Mouse (Mus musculus) limb, embryonic 10.5 days (tissue): ENCODE data around the gene Ppp1r10. TPM values are rescaled to one million over a fixed set of nuclear protein-coding genes. Genes with fewer than 3 reads are reported as not detected.
"Not testable (repeated sequence)": the region's sequence is repeated elsewhere in the genome, so short reads cannot be mapped to it uniquely, and the experiment has no call there.

ENCODE experiments used
- DNase-seq: peaks from one replicate; pipeline ENCODE4 v3.0.0-alpha.2; 2017; ENCODE audit warnings: low spot score
- H3K27ac ChIP-seq: fragments of 300-500 bp; sonication (generic); 2 replicates; pipeline ENCODE4 v1.5.1; 2016; ENCODE audit warnings: mild to moderate bottlenecking
- H3K27me3 ChIP-seq: fragments of 300-500 bp; sonication (generic); 2 replicates; pipeline ENCODE4 v1.6.1; 2016; ENCODE audit warnings: low read depth, mild to moderate bottlenecking; ENCODE audit not compliant: poor library complexity, severe bottlenecking
- H3K36me3 ChIP-seq: fragments of 300-500 bp; sonication (generic); 2 replicates; pipeline ENCODE4 v1.6.1; 2016; ENCODE audit warnings: mild to moderate bottlenecking, moderate library complexity
- H3K4me1 ChIP-seq: fragments of 300-500 bp; sonication (generic); 2 replicates; pipeline ENCODE4 v1.6.1; 2016
- H3K4me3 ChIP-seq: fragments of 300-500 bp; sonication (generic); 2 replicates; pipeline ENCODE4 v1.5.1; 2016; ENCODE audit warnings: mild to moderate bottlenecking, moderate library complexity
- H3K9me3 ChIP-seq: fragments of 300-500 bp; sonication (generic); replicated peaks from 2 replicates; pipeline ENCODE4 v1.6.1; 2016; ENCODE audit warnings: mild to moderate bottlenecking
- WGBS: fragments of 180-500 bp; shearing (Covaris S2); methylation state at CpG from one replicate; pipeline ENCODE4 v1.1.7; 2016; 5-methylcytosine and 5-hydroxymethylcytosine counted together
- polyA plus RNA-seq: library from polyadenylated mRNA; unstranded; fragments of >200 nt; fragmentation: Nextera tagmentation; extraction: Ambion mirVana; gene quantifications from 2 replicates; pipeline ENCODE4 v1.2.1, GENCODE M21; 2016

Gene Ppp1r10
- polyA plus RNA-seq, 1 experiment from 2014 or later, result 63.4 TPM

DNA sequence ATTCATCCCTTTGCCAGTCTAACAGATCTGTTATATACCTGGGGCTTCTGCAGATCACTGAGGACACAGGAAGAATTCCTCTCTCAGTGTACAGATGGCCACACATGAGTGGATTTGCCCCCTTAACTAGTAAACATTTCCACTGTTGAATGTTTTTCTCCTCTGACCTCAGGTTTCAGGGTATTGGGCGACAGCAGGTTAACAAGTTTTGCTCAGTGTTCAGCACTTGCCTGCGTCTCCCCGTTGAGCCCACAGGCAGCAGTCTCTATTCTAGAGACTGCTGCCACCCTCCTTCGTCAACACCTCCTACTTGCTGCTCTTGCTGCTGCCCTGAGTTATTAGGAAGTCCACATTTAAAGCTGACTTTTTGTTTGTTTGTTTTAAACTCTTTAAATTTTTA lies 5.5 kb downstream of the Ppp1r10 start:
- 97% methylated on average over 4 of the region's 4 CpGs for WGBS
- H3K9me3 ChIP-seq, result no peaks in the 10 kb centered on the region
- no peaks in the 10 kb centered on the region for H3K27me3 ChIP-seq
- DNase-seq, result no peak
- peaks cover 17% of the 10 kb centered on the region for H3K4me1 ChIP-seq
- peaks cover 71% of the 10 kb centered on the region for H3K36me3 ChIP-seq
- no peak overlapping the region for H3K4me3 ChIP-seq
- no peak overlapping the region for H3K27ac ChIP-seq

DNA sequence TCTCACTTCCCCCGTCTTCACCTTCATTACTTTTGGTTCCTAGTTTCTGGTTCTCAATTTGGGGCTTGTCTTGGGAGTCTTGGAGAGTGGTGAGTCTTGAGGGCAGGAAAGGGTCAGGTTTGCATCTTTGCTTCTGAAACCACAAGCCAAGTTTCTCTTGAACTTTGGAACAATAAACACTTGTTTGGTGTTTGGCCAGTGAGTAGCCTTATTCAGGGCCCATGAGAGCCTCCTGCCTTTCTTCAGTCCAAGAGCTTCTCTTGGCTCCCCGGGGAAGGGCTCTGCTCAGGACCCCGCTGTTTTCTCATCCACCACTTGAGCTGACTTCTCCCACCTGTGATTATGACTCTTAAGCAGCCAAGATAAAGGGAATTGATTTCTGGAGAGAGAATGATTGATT lies 6.3 kb downstream of the Ppp1r10 start:
- no peak for DNase-seq
- H3K36me3 ChIP-seq, result peaks cover 73% of the 10 kb centered on the region
- no peaks in the 10 kb centered on the region for H3K27me3 ChIP-seq
- no peaks in the 10 kb centered on the region for H3K9me3 ChIP-seq
- no peak overlapping the region for H3K27ac ChIP-seq
- peaks cover 17% of the 10 kb centered on the region for H3K4me1 ChIP-seq
- WGBS, result 94% methylated on average over 3 of the region's 3 CpGs
- no peak overlapping the region for H3K4me3 ChIP-seq

DNA sequence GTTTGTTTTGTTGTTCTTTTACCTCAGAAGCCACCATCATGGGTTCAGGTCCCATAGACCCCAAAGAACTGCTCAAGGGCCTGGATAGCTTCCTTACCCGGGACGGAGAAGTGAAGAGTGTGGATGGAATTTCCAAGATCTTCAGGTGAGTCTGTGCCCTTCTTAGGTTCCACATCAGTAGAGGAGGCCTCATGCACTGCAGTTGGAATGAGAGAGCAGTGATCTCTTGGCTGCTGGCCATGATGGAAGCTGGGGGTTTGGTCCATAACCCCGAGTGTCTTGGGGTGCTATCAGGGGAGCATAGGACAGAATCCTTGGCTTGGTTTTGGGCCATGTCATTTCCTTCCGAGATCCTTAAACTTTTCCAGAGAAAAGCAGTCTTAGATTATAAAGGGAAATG lies 7.0 kb downstream of the Ppp1r10 start:
- Histone ChIP-seq H3K36me3 (peaks cover 76% of the 10 kb centered on the region), H3K27me3 (no peaks in the 10 kb centered on the region), H3K27ac (no peak overlapping the region), H3K4me3 (no peak overlapping the region), H3K4me1 (peaks cover 17% of the 10 kb centered on the region), H3K9me3 (no peaks in the 10 kb centered on the region)
- DNase-seq, result no peak
- WGBS, result 94% methylated on average over 4 of the region's 4 CpGs

GRCm38 (mm10) chr17:35927471-35927870 lies 11.2 kb downstream of the Ppp1r10 start:
- H3K4me1 ChIP-seq, result no peaks in the 10 kb centered on the region
- no peak for DNase-seq
- no peaks in the 10 kb centered on the region for H3K27me3 ChIP-seq
- 84% methylated on average over 1 of the region's 1 CpGs for WGBS
- peaks cover 96% of the 10 kb centered on the region for H3K36me3 ChIP-seq
- no peak overlapping the region for H3K4me3 ChIP-seq
- H3K27ac ChIP-seq, result no peak overlapping the region
- H3K9me3 ChIP-seq, result no peaks in the 10 kb centered on the region

GRCm38 (mm10) chr17:35929534-35929933 lies 13.3 kb downstream of the Ppp1r10 start:
- DNase-seq, result no peak

GRCm38 (mm10) chr17:35930627-35931026 lies 14.4 kb downstream of the Ppp1r10 start:
- 96% methylated on average over 12 of the region's 12 CpGs for WGBS
- Histone ChIP-seq H3K27ac (no peak overlapping the region), H3K36me3 (peaks cover 67% of the 10 kb centered on the region), H3K4me3 (no peak overlapping the region), H3K27me3 (no peaks in the 10 kb centered on the region), H3K4me1 (no peaks in the 10 kb centered on the region), H3K9me3 (no peaks in the 10 kb centered on the region)
- DNase-seq, result no peak

More at GRCm38 (mm10) chr17:35929534-35929933, 13.3 kb downstream of the Ppp1r10 start:
- H3K27me3 ChIP-seq, result no peaks in the 10 kb centered on the region
- no peak overlapping the region for H3K4me3 ChIP-seq
- H3K36me3 ChIP-seq, result peaks cover 78% of the 10 kb centered on the region
- no peaks in the 10 kb centered on the region for H3K4me1 ChIP-seq
- no peaks in the 10 kb centered on the region for H3K9me3 ChIP-seq
- 100% methylated on average over 2 of the region's 2 CpGs for WGBS
- H3K27ac ChIP-seq, result no peak overlapping the region

GRCm38 (mm10) chr17:35932608-35933007 lies 16.4 kb downstream of the Ppp1r10 start:
- no peaks in the 10 kb centered on the region for H3K27me3 ChIP-seq
- no peak overlapping the region for H3K27ac ChIP-seq
- H3K4me1 ChIP-seq, result no peaks in the 10 kb centered on the region
- no peaks in the 10 kb centered on the region for H3K9me3 ChIP-seq
- 89% methylated on average over 4 of the region's 4 CpGs for WGBS
- no peak overlapping the region for H3K4me3 ChIP-seq
- peaks cover 48% of the 10 kb centered on the region for H3K36me3 ChIP-seq
- no peak for DNase-seq

DNA sequence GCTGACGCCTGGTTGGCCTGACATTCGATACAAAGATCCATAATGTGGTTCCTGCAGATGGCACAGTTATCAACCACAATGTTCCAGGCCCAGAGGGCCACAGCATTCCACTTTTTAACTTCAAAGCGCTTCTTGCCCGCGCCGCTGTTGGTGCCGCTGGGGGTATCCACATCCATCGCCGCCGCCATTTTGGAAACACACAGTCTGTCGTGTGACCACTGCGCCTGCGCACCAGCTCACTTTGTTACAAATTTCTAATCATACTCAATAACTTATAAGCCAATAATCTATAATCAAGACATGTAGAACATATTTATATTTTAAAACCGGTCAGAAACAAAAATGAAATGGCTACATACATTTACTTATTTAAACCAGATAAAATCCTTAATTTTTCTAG lies 19.5 kb downstream of the Ppp1r10 start:
- H3K4me1 ChIP-seq, H3K27ac ChIP-seq, DNase-seq, H3K9me3 ChIP-seq, H3K4me3 ChIP-seq, H3K27me3 ChIP-seq: not testable (repeated sequence)
- 88% methylated on average over 14 of the region's 14 CpGs for WGBS
- peaks cover 17% of the 10 kb centered on the region for H3K36me3 ChIP-seq

- H3K27me3 ChIP-seq, result no peaks in the 10 kb centered on the region
- 49% methylated on average over 2 of the region's 2 CpGs for WGBS
- H3K4me3 ChIP-seq, result no peak overlapping the region
- no peaks in the 10 kb centered on the region for H3K36me3 ChIP-seq
- no peaks in the 10 kb centered on the region for H3K4me1 ChIP-seq
- H3K27ac ChIP-seq, result no peak overlapping the region
- DNase-seq, result peak; percentile 53
- no peaks in the 10 kb centered on the region for H3K9me3 ChIP-seq
Observed at GRCm38 (mm10) chr17:35937700-35938348, 21.6 kb downstream of the Ppp1r10 start.

- WGBS, result 59% methylated on average over 2 of the region's 2 CpGs
- H3K4me3 ChIP-seq, result no peak overlapping the region
Observed at GRCm38 (mm10) chr17:35939108-35939507, 22.9 kb downstream of the Ppp1r10 start.

GRCm38 (mm10) chr17:35939941-35940340 lies 23.7 kb downstream of the Ppp1r10 start:
- 74% methylated on average over 1 of the region's 1 CpGs for WGBS
- H3K36me3 ChIP-seq, result no peaks in the 10 kb centered on the region

More at GRCm38 (mm10) chr17:35939108-35939507, 22.9 kb downstream of the Ppp1r10 start:
- Histone ChIP-seq H3K36me3 (no peaks in the 10 kb centered on the region), H3K27ac (no peak overlapping the region), H3K27me3 (no peaks in the 10 kb centered on the region), H3K9me3 (no peaks in the 10 kb centered on the region), H3K4me1 (no peaks in the 10 kb centered on the region)
- no peak for DNase-seq

DNA sequence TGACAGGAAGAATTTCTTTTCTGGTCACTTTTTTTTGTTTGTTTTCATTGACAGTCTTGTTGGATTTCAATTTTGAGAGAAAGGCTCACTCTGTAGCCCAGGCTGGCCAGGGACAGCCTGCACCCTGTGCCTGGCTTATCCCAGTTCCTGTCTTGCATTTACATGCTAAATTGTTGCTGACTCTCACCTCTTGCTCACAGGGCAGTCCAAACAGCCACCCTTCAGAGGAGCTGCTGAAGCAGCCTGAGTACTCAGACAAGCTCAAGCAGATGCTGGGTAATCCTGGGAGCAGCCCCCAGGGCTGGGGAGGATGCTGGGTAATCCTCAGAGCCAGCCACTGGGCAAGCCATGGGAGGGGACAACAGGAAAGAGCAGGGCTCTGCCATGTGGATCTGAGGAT lies 34.7 kb downstream of the Ppp1r10 start:
- not testable (repeated sequence) for H3K4me3 ChIP-seq, H3K36me3 ChIP-seq, H3K27ac ChIP-seq, H3K9me3 ChIP-seq, H3K4me1 ChIP-seq, H3K27me3 ChIP-seq, DNase-seq

More at GRCm38 (mm10) chr17:35939941-35940340, 23.7 kb downstream of the Ppp1r10 start:
- Histone ChIP-seq H3K9me3 (no peaks in the 10 kb centered on the region), H3K4me3 (no peak overlapping the region), H3K27me3 (no peaks in the 10 kb centered on the region), H3K4me1 (no peaks in the 10 kb centered on the region), H3K27ac (no peak overlapping the region)
- DNase-seq, result no peak

GRCm38 (mm10) chr17:35952559-35952958 lies 36.3 kb downstream of the Ppp1r10 start:
- not testable (repeated sequence) for DNase-seq, H3K4me3 ChIP-seq, H3K9me3 ChIP-seq, H3K27ac ChIP-seq, H3K4me1 ChIP-seq, H3K27me3 ChIP-seq
- 82% methylated on average over 3 of the region's 3 CpGs for WGBS
- H3K36me3 ChIP-seq, result peaks cover 25% of the 10 kb centered on the region

DNA sequence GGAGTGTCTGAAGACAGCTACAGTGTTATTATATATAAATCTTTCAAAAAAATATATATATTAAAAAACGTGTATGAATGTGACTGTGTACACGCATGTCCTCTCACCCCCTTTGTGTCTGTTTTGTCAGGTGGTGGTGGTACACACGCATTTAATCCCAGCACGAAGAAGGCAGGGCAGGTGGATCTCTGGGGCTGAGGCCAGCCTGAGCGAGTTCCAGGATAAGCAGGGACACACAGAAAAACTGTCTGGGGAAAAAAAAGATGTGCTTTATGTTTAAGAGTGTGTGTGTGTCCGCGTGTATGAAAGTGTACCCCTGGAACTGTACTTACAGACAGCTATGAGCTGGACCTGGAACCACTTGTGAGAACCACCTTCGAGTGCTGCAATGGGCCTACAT lies 38.4 kb downstream of the Ppp1r10 start:
- Histone ChIP-seq H3K27me3 (no peaks in the 10 kb centered on the region), H3K4me1 (no peaks in the 10 kb centered on the region), H3K36me3 (peaks cover 46% of the 10 kb centered on the region), H3K4me3 (no peak overlapping the region), H3K27ac (no peak overlapping the region), H3K9me3 (no peaks in the 10 kb centered on the region)
- WGBS, result 79% methylated on average over 8 of the region's 8 CpGs
- DNase-seq, result no peak
